Mouse (Mus musculus): ENCODE results near the gene Ppm1d. TPM values are rescaled to one million over a fixed set of nuclear protein-coding genes. Genes with fewer than 3 reads are reported as not detected.

Gene Ppm1d
- polyA plus RNA-seq, 1 experiment, result 7.5 TPM

DNA sequence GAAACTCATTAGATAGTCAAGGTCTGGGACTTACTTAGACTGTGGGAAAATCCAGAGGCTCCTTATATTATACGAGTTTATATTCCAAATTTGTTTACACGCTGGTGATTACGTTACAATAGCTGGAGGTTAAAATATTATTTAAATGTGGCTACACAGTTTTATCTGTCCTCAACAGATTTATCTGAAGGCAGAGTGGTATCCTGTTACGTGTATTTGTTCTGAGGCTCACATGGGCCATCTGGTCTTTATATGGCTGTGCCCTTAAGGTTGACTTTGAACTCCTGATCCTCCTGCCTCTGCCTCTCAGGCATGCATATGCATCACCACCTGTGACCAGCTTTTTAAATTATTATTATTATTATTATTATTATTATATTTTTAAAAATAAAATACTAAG lies 42.8 kb downstream of the Ppm1d start:
- Histone ChIP-seq H3K4me3 (ENCODE audit: insufficient read depth, poor library complexity, severe bottlenecking) (no peak overlapping the region), H3K79me2 (ENCODE audit: control insufficient read depth, insufficient read depth) (no peaks in the 10 kb centered on the region), H3K36me3 (ENCODE audit: control insufficient read depth, insufficient read depth) (no peaks in the 10 kb centered on the region), H3K27me3 (ENCODE audit: control insufficient read depth, insufficient read depth, insufficient read length) (no peaks in the 10 kb centered on the region), H3K79me3 (ENCODE audit: low read depth) (no peaks in the 10 kb centered on the region), H3ac (ENCODE audit: control insufficient read depth, insufficient read length, low read depth) (no peak overlapping the region)
- no peak for TF ChIP-seq MYOD1 (IDR thresholded peaks at IDR 0.05; ENCODE audit: control insufficient read depth, insufficient read length, low read depth)
- no peak for TF ChIP-seq MYOG (IDR thresholded peaks at IDR 0.05; ENCODE audit: control insufficient read depth, extremely low read depth, insufficient read length)
- TF ChIP-seq USF1 (IDR thresholded peaks at IDR 0.05; ENCODE audit: low read depth), result no peak
- TF ChIP-seq MAX (IDR thresholded peaks at IDR 0.05), result no peak
- no peak for TF ChIP-seq CTCF (IDR thresholded peaks at IDR 0.05; ENCODE audit: control insufficient read depth, insufficient read depth, insufficient read length)
- TF ChIP-seq FOSL1 (IDR thresholded peaks at IDR 0.05; ENCODE audit: insufficient read depth, low read length, poor library complexity, severe bottlenecking), result no peak
- TF ChIP-seq CEBPB (IDR thresholded peaks at IDR 0.05; ENCODE audit: low read depth), result no peak

DNA sequence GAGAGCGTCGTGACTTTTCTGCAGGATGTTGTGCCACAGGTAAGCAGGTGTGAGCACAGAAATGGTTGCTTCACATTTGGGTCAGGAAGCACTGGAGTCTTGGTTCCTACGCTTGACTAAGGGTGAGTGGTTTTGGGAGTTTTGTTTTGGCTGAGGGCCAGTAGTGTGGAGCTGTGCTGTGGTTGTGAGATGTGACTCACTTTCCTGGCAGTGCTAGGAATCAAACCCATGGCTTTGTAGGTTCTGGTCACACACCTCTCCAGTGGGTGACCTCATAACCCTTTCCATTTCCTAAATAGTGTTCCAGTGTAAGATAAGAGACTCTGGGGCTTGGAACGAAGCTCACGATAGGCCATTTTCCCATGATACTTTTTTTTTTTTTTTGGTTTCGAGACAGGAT lies 48.6 kb downstream of the Ppm1d start:
- TF ChIP-seq MYOD1 (IDR thresholded peaks at IDR 0.05; ENCODE audit: control insufficient read depth, insufficient read length, low read depth) (no peak), CEBPB (IDR thresholded peaks at IDR 0.05; ENCODE audit: low read depth) (no peak), CTCF (IDR thresholded peaks at IDR 0.05; ENCODE audit: control insufficient read depth, insufficient read depth, insufficient read length) (no peak), FOSL1 (IDR thresholded peaks at IDR 0.05; ENCODE audit: insufficient read depth, low read length, poor library complexity, severe bottlenecking) (no peak), USF1 (IDR thresholded peaks at IDR 0.05; ENCODE audit: low read depth) (no peak), MAX (IDR thresholded peaks at IDR 0.05) (no peak), MYOG (IDR thresholded peaks at IDR 0.05; ENCODE audit: control insufficient read depth, extremely low read depth, insufficient read length) (no peak)
- Histone ChIP-seq H3K36me3 (ENCODE audit: control insufficient read depth, insufficient read depth) (peaks cover 4% of the 10 kb centered on the region), H3K4me3 (ENCODE audit: insufficient read depth, poor library complexity, severe bottlenecking) (no peak overlapping the region), H3ac (ENCODE audit: control insufficient read depth, insufficient read length, low read depth) (no peak overlapping the region), H3K79me2 (ENCODE audit: control insufficient read depth, insufficient read depth) (no peaks in the 10 kb centered on the region), H3K27me3 (ENCODE audit: control insufficient read depth, insufficient read depth, insufficient read length) (no peaks in the 10 kb centered on the region), H3K79me3 (ENCODE audit: low read depth) (no peaks in the 10 kb centered on the region)

DNA sequence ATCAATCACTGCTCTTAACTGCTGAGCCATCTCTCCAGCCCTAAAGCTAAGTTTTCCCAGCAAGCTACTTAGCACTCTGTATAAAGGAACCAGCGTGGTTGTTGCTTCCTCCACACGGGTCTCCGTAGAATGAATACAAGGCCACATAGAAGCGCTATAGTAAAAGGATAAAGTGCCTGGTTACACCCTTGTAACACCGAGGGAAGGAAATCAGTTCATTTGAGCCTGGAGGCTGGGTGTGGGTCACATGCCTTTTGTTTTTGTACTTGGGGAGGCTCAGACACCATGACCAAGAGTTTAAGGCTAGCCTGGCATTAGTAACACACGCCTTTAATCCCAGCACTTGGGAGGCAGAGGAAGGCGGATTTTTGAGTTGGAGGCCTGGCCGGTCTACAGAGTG lies 50.6 kb downstream of the Ppm1d start:
- peaks cover 4% of the 10 kb centered on the region for H3K36me3 ChIP-seq (ENCODE audit: control insufficient read depth, insufficient read depth)
- H3K27me3 ChIP-seq (ENCODE audit: control insufficient read depth, insufficient read depth, insufficient read length), result no peaks in the 10 kb centered on the region
- TF ChIP-seq MAX (IDR thresholded peaks at IDR 0.05) (no peak), FOSL1 (IDR thresholded peaks at IDR 0.05; ENCODE audit: insufficient read depth, low read length, poor library complexity, severe bottlenecking) (no peak), USF1 (IDR thresholded peaks at IDR 0.05; ENCODE audit: low read depth) (no peak), MYOD1 (IDR thresholded peaks at IDR 0.05; ENCODE audit: control insufficient read depth, insufficient read length, low read depth) (no peak), CTCF (IDR thresholded peaks at IDR 0.05; ENCODE audit: control insufficient read depth, insufficient read depth, insufficient read length) (no peak), CEBPB (IDR thresholded peaks at IDR 0.05; ENCODE audit: low read depth) (no peak), MYOG (IDR thresholded peaks at IDR 0.05; ENCODE audit: control insufficient read depth, extremely low read depth, insufficient read length) (no peak)
- no peaks in the 10 kb centered on the region for H3K79me2 ChIP-seq (ENCODE audit: control insufficient read depth, insufficient read depth)
- no peak overlapping the region for H3ac ChIP-seq (ENCODE audit: control insufficient read depth, insufficient read length, low read depth)
- no peak overlapping the region for H3K4me3 ChIP-seq (ENCODE audit: insufficient read depth, poor library complexity, severe bottlenecking)
- H3K79me3 ChIP-seq (ENCODE audit: low read depth), result no peaks in the 10 kb centered on the region

DNA sequence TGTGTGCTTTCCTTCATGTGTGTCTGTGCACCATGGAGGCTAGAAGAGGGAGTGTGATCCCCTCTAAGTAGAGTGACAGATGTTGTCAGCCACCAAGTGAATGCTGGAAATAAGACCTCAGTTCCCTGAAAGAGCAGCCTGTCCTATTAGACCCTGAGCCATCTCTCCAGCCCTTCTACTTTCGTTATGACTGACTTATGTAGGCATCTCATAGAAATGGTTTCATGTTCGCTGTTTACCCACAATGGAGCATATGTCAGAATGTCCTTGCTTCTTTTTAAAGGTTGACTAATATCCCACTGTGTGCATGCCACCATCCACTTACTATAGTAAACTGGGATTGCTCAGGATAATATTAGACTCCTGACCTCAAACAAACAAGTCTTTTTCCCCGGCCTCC lies 55.1 kb downstream of the Ppm1d start:
- H3K79me2 ChIP-seq (ENCODE audit: control insufficient read depth, insufficient read depth), result no peaks in the 10 kb centered on the region
- no peaks in the 10 kb centered on the region for H3K79me3 ChIP-seq (ENCODE audit: low read depth)
- H3K27me3 ChIP-seq (ENCODE audit: control insufficient read depth, insufficient read depth, insufficient read length), result no peaks in the 10 kb centered on the region
- H3K36me3 ChIP-seq (ENCODE audit: control insufficient read depth, insufficient read depth), result peaks cover 4% of the 10 kb centered on the region
- H3ac ChIP-seq (ENCODE audit: control insufficient read depth, insufficient read length, low read depth), result no peak overlapping the region
- no peak overlapping the region for H3K4me3 ChIP-seq (ENCODE audit: insufficient read depth, poor library complexity, severe bottlenecking)
- no peak for TF ChIP-seq CEBPB (IDR thresholded peaks at IDR 0.05; ENCODE audit: low read depth)
- no peak for TF ChIP-seq MYOD1 (IDR thresholded peaks at IDR 0.05; ENCODE audit: control insufficient read depth, insufficient read length, low read depth)
- TF ChIP-seq FOSL1 (IDR thresholded peaks at IDR 0.05; ENCODE audit: insufficient read depth, low read length, poor library complexity, severe bottlenecking), result no peak
- TF ChIP-seq MYOG (IDR thresholded peaks at IDR 0.05; ENCODE audit: control insufficient read depth, extremely low read depth, insufficient read length), result no peak
- TF ChIP-seq CTCF (IDR thresholded peaks at IDR 0.05; ENCODE audit: control insufficient read depth, insufficient read depth, insufficient read length), result no peak
- TF ChIP-seq MAX (IDR thresholded peaks at IDR 0.05), result no peak
- TF ChIP-seq USF1 (IDR thresholded peaks at IDR 0.05; ENCODE audit: low read depth), result no peak

DNA sequence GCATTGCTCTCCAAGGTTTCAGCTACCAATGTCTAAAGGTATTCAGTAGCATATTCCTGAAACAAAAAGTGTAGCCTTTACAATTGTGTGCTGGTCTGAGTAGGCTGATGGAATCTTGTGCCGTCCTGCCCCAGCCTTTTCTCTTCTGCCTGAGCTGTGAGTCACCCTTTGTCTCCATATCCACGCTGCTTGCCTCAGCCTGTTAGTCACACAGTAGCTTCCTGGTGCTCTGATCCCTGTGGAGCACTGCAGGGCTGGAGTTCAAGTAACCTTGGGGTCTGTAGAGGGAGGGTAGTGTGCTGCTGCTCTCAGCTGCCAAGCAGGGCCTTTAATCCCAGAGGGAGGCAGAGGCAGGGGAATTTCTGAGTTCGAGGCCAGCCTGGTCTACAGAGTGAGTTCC lies 56.8 kb downstream of the Ppm1d start:
- no peak overlapping the region for H3K4me3 ChIP-seq (ENCODE audit: insufficient read depth, poor library complexity, severe bottlenecking)
- no peak for TF ChIP-seq CTCF (IDR thresholded peaks at IDR 0.05; ENCODE audit: control insufficient read depth, insufficient read depth, insufficient read length)
- no peak for TF ChIP-seq MYOD1 (IDR thresholded peaks at IDR 0.05; ENCODE audit: control insufficient read depth, insufficient read length, low read depth)
- TF ChIP-seq FOSL1 (IDR thresholded peaks at IDR 0.05; ENCODE audit: insufficient read depth, low read length, poor library complexity, severe bottlenecking), result no peak
- TF ChIP-seq USF1 (IDR thresholded peaks at IDR 0.05; ENCODE audit: low read depth), result no peak
- TF ChIP-seq MYOG (IDR thresholded peaks at IDR 0.05; ENCODE audit: control insufficient read depth, extremely low read depth, insufficient read length), result no peak
- peak; percentile 58 for TF ChIP-seq MAX (IDR thresholded peaks at IDR 0.05)
- TF ChIP-seq CEBPB (IDR thresholded peaks at IDR 0.05; ENCODE audit: low read depth), result no peak
- H3ac ChIP-seq (ENCODE audit: control insufficient read depth, insufficient read length, low read depth), result no peak overlapping the region
- H3K27me3 ChIP-seq (ENCODE audit: control insufficient read depth, insufficient read depth, insufficient read length), result no peaks in the 10 kb centered on the region
- peaks cover 4% of the 10 kb centered on the region for H3K36me3 ChIP-seq (ENCODE audit: control insufficient read depth, insufficient read depth)
- H3K79me2 ChIP-seq (ENCODE audit: control insufficient read depth, insufficient read depth), result no peaks in the 10 kb centered on the region
- no peaks in the 10 kb centered on the region for H3K79me3 ChIP-seq (ENCODE audit: low read depth)

DNA sequence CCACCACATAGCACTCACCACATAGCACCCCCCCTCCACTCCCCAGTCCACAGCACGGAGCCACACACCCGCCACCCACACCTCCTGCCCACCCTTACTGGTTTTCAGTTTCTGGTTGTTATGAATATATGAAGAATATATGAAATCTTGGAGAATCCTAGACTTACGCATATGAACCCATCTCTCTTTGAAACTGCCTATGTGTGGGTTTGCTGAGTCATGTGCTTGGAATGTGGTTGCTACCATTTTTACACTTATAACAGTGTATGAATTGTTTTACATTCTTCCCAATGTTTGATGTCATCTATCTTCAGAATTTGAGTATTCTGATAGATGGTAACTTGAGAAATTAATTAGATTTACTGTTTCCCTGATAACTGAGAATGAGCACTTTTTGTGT lies 68.0 kb downstream of the Ppm1d start:
- no peak for TF ChIP-seq CEBPB (IDR thresholded peaks at IDR 0.05; ENCODE audit: low read depth)
- no peak for TF ChIP-seq MAX (IDR thresholded peaks at IDR 0.05)
- TF ChIP-seq MYOD1 (IDR thresholded peaks at IDR 0.05; ENCODE audit: control insufficient read depth, insufficient read length, low read depth), result no peak
- no peak for TF ChIP-seq CTCF (IDR thresholded peaks at IDR 0.05; ENCODE audit: control insufficient read depth, insufficient read depth, insufficient read length)
- TF ChIP-seq FOSL1 (IDR thresholded peaks at IDR 0.05; ENCODE audit: insufficient read depth, low read length, poor library complexity, severe bottlenecking), result no peak
- no peak for TF ChIP-seq MYOG (IDR thresholded peaks at IDR 0.05; ENCODE audit: control insufficient read depth, extremely low read depth, insufficient read length)
- no peak for TF ChIP-seq USF1 (IDR thresholded peaks at IDR 0.05; ENCODE audit: low read depth)

More for the DNA sequence above, 68.0 kb downstream of the Ppm1d start:
- Histone ChIP-seq H3K27me3 (ENCODE audit: control insufficient read depth, insufficient read depth, insufficient read length) (no peaks in the 10 kb centered on the region), H3K79me3 (ENCODE audit: low read depth) (no peaks in the 10 kb centered on the region), H3K36me3 (ENCODE audit: control insufficient read depth, insufficient read depth) (no peaks in the 10 kb centered on the region), H3K4me3 (ENCODE audit: insufficient read depth, poor library complexity, severe bottlenecking) (no peak overlapping the region), H3K79me2 (ENCODE audit: control insufficient read depth, insufficient read depth) (no peaks in the 10 kb centered on the region), H3ac (ENCODE audit: control insufficient read depth, insufficient read length, low read depth) (no peak overlapping the region)
